Mouse (Mus musculus): ENCODE measurements around the gene Zbtb20. TPM values are rescaled to one million over a fixed set of nuclear protein-coding genes. Genes with fewer than 3 reads are reported as not detected.

Zbtb20 gene
- polyA plus RNA-seq, 2 experiments = 0.40 to 2.2 TPM

- DNase-seq (ENCODE audit: low read depth in 3 of 3, low spot score in 3 of 3) (no peak), ATAC-seq (ENCODE audit: insufficient read depth) (no peak)
- H3K4me3 ChIP-seq (ENCODE audit: insufficient read depth in 1 of 2, low read depth in 2 of 2, low read length in 2 of 2) = no peak overlapping the region
- no peak overlapping the region for H3K9ac ChIP-seq (replicated peaks)
- no peaks in the 10 kb centered on the region for H3K36me3 ChIP-seq (replicated peaks; ENCODE audit: control insufficient read depth, insufficient read depth, low read depth)
- no peaks in the 10 kb centered on the region for H3K9me3 ChIP-seq (ENCODE audit: control insufficient read depth, low read length)
- H3K4me2 ChIP-seq (ENCODE audit: low read depth) = no peak overlapping the region
- no peaks in the 10 kb centered on the region for H3K27me3 ChIP-seq (ENCODE audit: control insufficient read depth, insufficient read depth, low read length)
- no peak overlapping the region for H3K27ac ChIP-seq
- no peaks in the 10 kb centered on the region for H3K4me1 ChIP-seq (replicated peaks; ENCODE audit: control insufficient read depth in 2 of 2, insufficient read depth in 2 of 2, low read length in 1 of 2)
- TF ChIP-seq EP300 (IDR thresholded peaks at IDR 0.05; ENCODE audit: low read depth) (no peak), CTCF (IDR thresholded peaks at IDR 0.05; ENCODE audit: low read depth) (no peak)
Observed at GRCm38 (mm10) chr16:43672697-43673096, 797.0 kb downstream of the Zbtb20 start.

DNA sequence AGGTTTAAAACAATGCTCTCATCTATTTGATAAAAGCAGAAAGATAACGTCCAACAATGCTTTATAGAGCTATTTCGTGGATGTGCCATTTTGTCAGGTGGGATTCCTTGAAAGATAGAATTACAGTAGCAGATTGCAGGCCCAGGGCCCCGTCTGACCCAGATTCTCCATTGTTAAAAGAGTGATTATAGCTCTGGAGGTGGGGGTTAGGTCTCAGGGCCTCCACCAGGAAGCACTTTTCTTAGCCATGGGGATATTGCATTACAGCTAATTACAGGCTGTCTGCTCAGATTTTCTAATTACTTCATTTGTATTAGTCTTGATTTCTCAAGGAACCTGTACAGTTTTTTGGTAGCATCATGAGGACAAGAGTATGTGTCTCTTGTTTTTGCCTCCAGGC is 798.7 kb downstream of the Zbtb20 start:
- WGBS (ENCODE audit: insufficient replicate concordance) = 46% methylated on average over 3 of the region's 3 CpGs
- Histone ChIP-seq H3K27me3 (ENCODE audit: control insufficient read depth, insufficient read depth, low read length) (no peaks in the 10 kb centered on the region), H3K27ac (no peak overlapping the region), H3K9me3 (ENCODE audit: control insufficient read depth, low read length) (no peaks in the 10 kb centered on the region), H3K4me2 (ENCODE audit: low read depth) (no peak overlapping the region), H3K4me1 (replicated peaks; ENCODE audit: control insufficient read depth in 2 of 2, insufficient read depth in 2 of 2, low read length in 1 of 2) (no peaks in the 10 kb centered on the region), H3K4me3 (ENCODE audit: insufficient read depth in 1 of 2, low read depth in 2 of 2, low read length in 2 of 2) (no peak overlapping the region), H3K36me3 (replicated peaks; ENCODE audit: control insufficient read depth, insufficient read depth, low read depth) (no peaks in the 10 kb centered on the region), H3K9ac (replicated peaks) (no peak overlapping the region)
- no peak for DNase-seq (ENCODE audit: low read depth in 3 of 3, low spot score in 3 of 3)
- TF ChIP-seq CTCF (IDR thresholded peaks at IDR 0.05; ENCODE audit: low read depth) = no peak
- ATAC-seq (ENCODE audit: insufficient read depth) = no peak

GRCm38 (mm10) chr16:43687968-43688367 is 812.3 kb downstream of the Zbtb20 start:
- no peaks in the 10 kb centered on the region for H3K36me3 ChIP-seq (replicated peaks; ENCODE audit: control insufficient read depth, insufficient read depth, low read depth)
- no peaks in the 10 kb centered on the region for H3K27me3 ChIP-seq (ENCODE audit: control insufficient read depth, insufficient read depth, low read length)
- whole genome bisulfite sequencing (ENCODE audit: insufficient replicate concordance) = 59% methylated on average over 2 of the region's 2 CpGs
- H3K9ac ChIP-seq (replicated peaks) = no peak overlapping the region
- no peaks in the 10 kb centered on the region for H3K9me3 ChIP-seq (ENCODE audit: control insufficient read depth, low read length)
- no peak overlapping the region for H3K4me3 ChIP-seq (ENCODE audit: insufficient read depth in 1 of 2, low read depth in 2 of 2, low read length in 2 of 2)
- TF ChIP-seq CTCF (IDR thresholded peaks at IDR 0.05; ENCODE audit: low read depth) (no peak), EP300 (IDR thresholded peaks at IDR 0.05; ENCODE audit: low read depth) (no peak)
- H3K4me2 ChIP-seq (ENCODE audit: low read depth) = no peak overlapping the region
- DNase-seq (ENCODE audit: low read depth in 3 of 3, low spot score in 3 of 3) (no peak), ATAC-seq (ENCODE audit: insufficient read depth) (no peak)
- H3K27ac ChIP-seq = no peak overlapping the region
- H3K4me1 ChIP-seq (replicated peaks; ENCODE audit: control insufficient read depth in 2 of 2, insufficient read depth in 2 of 2, low read length in 1 of 2) = no peaks in the 10 kb centered on the region

DNA sequence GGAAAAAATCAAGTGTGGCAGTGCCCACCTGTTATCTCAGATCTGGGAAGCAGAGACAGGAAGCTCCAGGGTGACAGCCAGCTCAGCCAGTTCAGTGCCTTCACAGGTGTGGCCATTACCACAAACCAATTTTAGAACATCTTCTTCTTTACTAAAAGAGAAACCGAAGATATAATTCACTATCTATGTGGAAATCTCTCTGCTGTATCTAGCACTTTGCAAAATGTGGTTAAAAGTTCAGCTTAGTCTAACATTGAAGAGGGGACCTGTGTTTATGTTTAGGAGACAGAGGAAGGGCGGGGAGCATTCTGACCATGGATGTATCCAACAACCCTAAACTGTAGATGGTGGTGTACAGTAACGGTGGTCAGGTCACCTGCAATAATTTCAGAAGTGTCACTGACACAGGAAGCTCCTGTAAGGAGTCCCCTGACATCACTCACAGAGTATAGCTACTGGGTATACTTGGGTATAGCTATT is 814.6 kb downstream of the Zbtb20 start:
- Histone ChIP-seq H3K4me1 (replicated peaks; ENCODE audit: control insufficient read depth in 2 of 2, insufficient read depth in 2 of 2, low read length in 1 of 2) (no peaks in the 10 kb centered on the region), H3K4me3 (ENCODE audit: insufficient read depth in 1 of 2, low read depth in 2 of 2, low read length in 2 of 2) (no peak overlapping the region), H3K27ac (no peak overlapping the region), H3K9ac (replicated peaks) (no peak overlapping the region), H3K4me2 (ENCODE audit: low read depth) (no peak overlapping the region), H3K27me3 (ENCODE audit: control insufficient read depth, insufficient read depth, low read length) (no peaks in the 10 kb centered on the region), H3K36me3 (replicated peaks; ENCODE audit: control insufficient read depth, insufficient read depth, low read depth) (no peaks in the 10 kb centered on the region), H3K9me3 (ENCODE audit: control insufficient read depth, low read length) (no peaks in the 10 kb centered on the region)
- DNase-seq (ENCODE audit: low read depth in 3 of 3, low spot score in 3 of 3) (no peak), ATAC-seq (ENCODE audit: insufficient read depth) (no peak)
- TF ChIP-seq CTCF (IDR thresholded peaks at IDR 0.05; ENCODE audit: low read depth) (no peak), EP300 (IDR thresholded peaks at IDR 0.05; ENCODE audit: low read depth) (no peak)
- WGBS (ENCODE audit: insufficient replicate concordance) = 57% methylated on average over 3 of the region's 3 CpGs

- Histone ChIP-seq H3K4me3 (ENCODE audit: insufficient read depth in 1 of 2, low read depth in 2 of 2, low read length in 2 of 2) (no peak overlapping the region), H3K4me1 (replicated peaks; ENCODE audit: control insufficient read depth in 2 of 2, insufficient read depth in 2 of 2, low read length in 1 of 2) (no peaks in the 10 kb centered on the region), H3K36me3 (replicated peaks; ENCODE audit: control insufficient read depth, insufficient read depth, low read depth) (no peaks in the 10 kb centered on the region), H3K27me3 (ENCODE audit: control insufficient read depth, insufficient read depth, low read length) (no peaks in the 10 kb centered on the region), H3K4me2 (ENCODE audit: low read depth) (no peak overlapping the region), H3K27ac (no peak overlapping the region), H3K9me3 (ENCODE audit: control insufficient read depth, low read length) (no peaks in the 10 kb centered on the region), H3K9ac (replicated peaks) (no peak overlapping the region)
- DNase-seq (ENCODE audit: low read depth in 3 of 3, low spot score in 3 of 3) = no peak
- TF ChIP-seq CTCF (IDR thresholded peaks at IDR 0.05; ENCODE audit: low read depth) (no peak), EP300 (IDR thresholded peaks at IDR 0.05; ENCODE audit: low read depth) (no peak)
- no peak for ATAC-seq (ENCODE audit: insufficient read depth)
- 50% methylated on average over 2 of the region's 2 CpGs for WGBS (ENCODE audit: insufficient replicate concordance)
Observed at GRCm38 (mm10) chr16:43690912-43691311, 815.2 kb downstream of the Zbtb20 start.

Measured in liver, embryonic 14.5 days (tissue).